Mouse (Mus musculus) liver, embryonic 16.5 days (tissue): ENCODE measurements at regions not wholly inside any gene's neighbourhood (a gene's known extent, or its start where the extent isn't known, plus 50 kb on each side); places are given as distances from the start of the nearest gene placed in this dataset.

ENCODE experiments used
- ATAC-seq: fragments of 200-750 bp; cut with Nextera tagmentation; 2 replicates; pipeline ENCODE4 v1.8.0; 2017; ENCODE audit warnings: low read depth, mild to moderate bottlenecking, moderate number of reproducible peaks, moderate library complexity
- H3K27ac ChIP-seq: fragments of 300-500 bp; sonication (generic); 2 replicates; pipeline ENCODE4 v1.5.1; 2014; ENCODE audit warnings: mild to moderate bottlenecking, low read length
- H3K27me3 ChIP-seq: fragments of 300-500 bp; sonication (generic); 2 replicates; pipeline ENCODE4 v1.6.1; 2014; ENCODE audit warnings: low read depth, low read length, mixed read lengths; ENCODE audit not compliant: control insufficient read depth, insufficient read depth
- H3K36me3 ChIP-seq: fragments of 300-500 bp; sonication (generic); 2 replicates; pipeline ENCODE4 v1.6.1; 2014; ENCODE audit warnings: mild to moderate bottlenecking; ENCODE audit not compliant: control insufficient read depth, insufficient read depth
- H3K4me1 ChIP-seq: fragments of 300-500 bp; sonication (generic); 2 replicates; pipeline ENCODE4 v1.6.1; 2014; ENCODE audit warnings: low read depth, low read length, mixed read lengths; ENCODE audit not compliant: control insufficient read depth
- H3K4me2 ChIP-seq: fragments of 300-500 bp; sonication (generic); 2 replicates; pipeline ENCODE4 v1.6.1; 2014; ENCODE audit warnings: low read depth, low read length, mixed read lengths
- H3K4me3 ChIP-seq: fragments of 300-500 bp; sonication (generic); 2 replicates; pipeline ENCODE4 v1.5.1; 2014; ENCODE audit warnings: low read depth, mild to moderate bottlenecking, low read length
- H3K9ac ChIP-seq: fragments of 300-500 bp; sonication (generic); 2 replicates; pipeline ENCODE4 v1.6.1; 2014; ENCODE audit warnings: low read depth, low read length
- H3K9me3 ChIP-seq: fragments of 300-500 bp; sonication (generic); replicated peaks from 2 replicates; pipeline ENCODE4 v1.6.1; 2016; ENCODE audit warnings: low read length; ENCODE audit not compliant: control insufficient read depth
- WGBS: fragments of 180-500 bp; shearing (Covaris S2); extraction: QIAGEN DNeasy Blood & Tissue Kit; methylation state at CpG from one replicate; pipeline ENCODE4 v1.1.7; 2014; ENCODE audit not compliant: insufficient replicate concordance; 5-methylcytosine and 5-hydroxymethylcytosine counted together

DNA sequence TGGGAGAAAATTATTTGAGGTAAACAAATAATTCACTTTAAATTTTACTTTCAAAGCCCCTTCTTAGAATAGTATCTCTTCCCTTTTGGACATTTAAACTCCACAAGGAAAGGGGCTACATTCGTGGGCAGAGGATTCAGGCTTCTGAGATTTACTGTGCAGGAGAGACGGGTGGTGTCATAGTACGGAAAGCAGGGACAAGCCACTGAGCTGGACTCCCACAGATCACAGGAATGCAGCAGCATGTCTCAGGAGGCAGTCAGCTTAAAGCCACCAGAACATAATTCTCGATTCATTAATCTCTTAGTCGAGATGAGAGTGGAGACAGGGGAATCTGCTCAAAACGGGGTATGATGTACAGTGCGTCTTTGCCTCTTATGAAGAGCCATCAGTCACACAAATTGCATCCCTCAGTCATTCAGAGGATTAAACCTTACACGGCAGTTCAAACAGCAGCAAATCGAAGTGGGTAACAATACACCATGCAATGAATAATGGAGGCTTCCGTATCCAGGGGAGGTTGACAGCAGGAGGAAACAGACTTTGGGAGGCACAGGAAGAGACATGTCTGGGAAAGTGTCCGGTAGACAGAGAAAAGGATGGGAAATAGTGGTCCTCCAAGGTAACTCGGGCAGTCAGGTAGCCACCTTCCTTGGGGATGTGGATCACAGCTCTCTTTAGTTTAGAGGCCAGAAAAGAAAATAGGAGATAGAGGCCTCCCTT is 487.8 kb upstream of the Adam5 start:
- H3K36me3 ChIP-seq: no peaks in the 10 kb centered on the region
- 50% methylated on average over 12 of the region's 12 CpGs for WGBS
- H3K4me3 ChIP-seq: no peak overlapping the region
- no peaks in the 10 kb centered on the region for H3K27me3 ChIP-seq
- no peaks in the 10 kb centered on the region for H3K4me1 ChIP-seq
- no peak overlapping the region for H3K9ac ChIP-seq
- no peak overlapping the region for H3K27ac ChIP-seq
- no peak for ATAC-seq
- H3K4me2 ChIP-seq: no peak overlapping the region
- no peaks in the 10 kb centered on the region for H3K9me3 ChIP-seq

DNA sequence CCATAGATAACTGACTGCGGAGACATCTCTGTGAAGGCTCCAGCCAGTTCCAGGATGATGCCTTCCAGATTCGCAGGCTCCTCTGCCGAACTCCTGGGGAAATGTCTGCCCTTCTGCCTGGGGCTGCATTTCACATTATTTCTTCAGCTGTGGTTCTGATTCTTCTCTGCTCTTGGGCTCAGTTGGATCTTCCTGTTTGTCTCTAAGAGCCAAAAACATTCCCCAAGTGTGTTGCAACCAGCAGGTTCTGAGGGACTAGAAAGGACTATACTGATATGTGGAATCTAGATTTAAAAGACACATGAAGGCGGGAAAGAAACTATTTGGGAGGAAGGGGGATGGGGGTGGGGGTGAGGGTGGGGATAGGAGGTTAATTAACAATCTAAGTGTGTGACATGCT is 483.8 kb upstream of the Adam5 start:
- Histone ChIP-seq H3K27me3 (no peaks in the 10 kb centered on the region), H3K4me2 (no peak overlapping the region), H3K4me1 (no peaks in the 10 kb centered on the region), H3K4me3 (no peak overlapping the region), H3K9me3 (no peaks in the 10 kb centered on the region), H3K9ac (no peak overlapping the region), H3K27ac (no peak overlapping the region), H3K36me3 (no peaks in the 10 kb centered on the region)
- 65% methylated on average over 4 of the region's 4 CpGs for WGBS
- no peak for ATAC-seq

DNA sequence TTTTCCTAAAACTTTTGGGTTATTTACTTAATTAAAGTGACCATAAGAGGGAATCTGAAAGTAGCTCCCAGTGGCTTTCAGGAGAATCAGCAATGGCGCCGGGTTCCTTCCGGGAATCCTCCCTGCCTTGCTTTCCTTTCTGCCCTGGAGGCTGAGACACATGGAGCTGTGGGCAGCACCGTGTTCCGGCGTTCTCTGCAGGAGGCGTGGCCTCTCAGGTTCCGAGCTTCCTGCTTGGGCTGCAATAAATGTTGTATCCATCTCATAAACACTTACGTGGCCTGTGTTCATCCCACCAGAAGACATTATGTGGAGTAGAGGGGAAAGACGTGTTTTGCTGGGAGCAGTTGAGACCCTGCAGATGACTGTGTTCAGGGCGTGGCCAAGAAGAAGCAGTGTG is 483.3 kb upstream of the Adam5 start:
- no peak overlapping the region for H3K4me3 ChIP-seq
- H3K4me1 ChIP-seq: no peaks in the 10 kb centered on the region
- no peak overlapping the region for H3K27ac ChIP-seq
- 70% methylated on average over 11 of the region's 11 CpGs for WGBS
- H3K9ac ChIP-seq: no peak overlapping the region
- no peak overlapping the region for H3K4me2 ChIP-seq
- H3K9me3 ChIP-seq: no peaks in the 10 kb centered on the region
- no peaks in the 10 kb centered on the region for H3K36me3 ChIP-seq
- H3K27me3 ChIP-seq: no peaks in the 10 kb centered on the region
- ATAC-seq: no peak

DNA sequence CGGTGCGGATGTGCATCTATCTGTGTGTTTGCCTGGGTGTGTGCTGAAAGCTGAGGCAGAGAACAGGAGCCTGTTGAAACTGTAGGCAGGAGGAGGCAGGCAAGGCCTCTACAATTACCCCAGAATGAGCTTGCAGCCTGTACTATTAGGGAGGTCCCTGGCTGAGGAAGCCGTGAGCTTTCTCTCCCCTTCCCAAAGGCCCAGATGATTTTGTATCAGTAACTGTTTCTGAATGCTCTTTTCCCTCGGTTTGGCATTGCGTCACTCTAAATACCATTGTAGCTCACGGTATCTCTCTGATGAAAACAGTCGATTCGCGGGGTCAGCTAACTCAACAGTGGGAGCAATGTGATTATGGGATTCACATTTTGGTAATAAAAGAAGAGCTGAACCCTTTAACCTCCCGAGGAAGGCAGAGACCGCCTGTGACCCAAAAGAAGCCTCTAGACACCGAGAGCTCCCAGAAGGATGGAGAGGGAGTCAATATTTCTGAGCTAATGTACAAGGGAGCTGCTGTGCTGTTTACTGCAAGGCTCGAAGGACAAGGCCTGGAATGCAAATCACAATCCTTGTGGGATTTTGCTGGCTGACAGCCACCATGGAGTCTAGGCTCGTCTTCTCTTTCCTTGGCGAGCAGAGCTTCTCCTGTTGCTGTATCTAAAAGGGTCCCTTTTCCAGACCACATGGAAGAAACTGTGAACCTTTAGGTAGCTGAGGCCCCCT is 482.8 kb upstream of the Adam5 start:
- H3K4me2 ChIP-seq: no peak overlapping the region
- H3K9ac ChIP-seq: no peak overlapping the region
- H3K4me3 ChIP-seq: no peak overlapping the region
- no peak for ATAC-seq
- no peak overlapping the region for H3K27ac ChIP-seq
- no peaks in the 10 kb centered on the region for H3K27me3 ChIP-seq
- no peaks in the 10 kb centered on the region for H3K9me3 ChIP-seq
- no peaks in the 10 kb centered on the region for H3K36me3 ChIP-seq
- H3K4me1 ChIP-seq: no peaks in the 10 kb centered on the region
- 61% methylated on average over 15 of the region's 15 CpGs for WGBS
